Mouse (Mus musculus) G1E (cell line): Measurements from ENCODE around the gene Kank2. TPM values are rescaled to one million over a fixed set of nuclear protein-coding genes. Genes with fewer than 3 reads are reported as not detected.

Experiments used
- ATAC-seq: 2 replicates; pipeline ENCODE4 v1.8.0; 2016; ENCODE audit warnings: mild to moderate bottlenecking; ENCODE audit not compliant: insufficient number of reproducible peaks, poor library complexity, low FRiP score, severe bottlenecking; ENCODE audit errors: extremely low read depth
- DNase-seq: peaks from one replicate; pipeline ENCODE4 v3.0.0; 2012; ENCODE audit warnings: low spot score
- H3K27me3 ChIP-seq: 2 replicates; pipeline ENCODE4 v1.6.1; 2012; ENCODE audit warnings: mild to moderate bottlenecking, low read length, inconsistent platforms; ENCODE audit not compliant: insufficient read depth
- H3K36me3 ChIP-seq: replicated peaks from 2 replicates; pipeline ENCODE3; 2012; ENCODE audit warnings: mild to moderate bottlenecking, inconsistent platforms
- H3K4me1 ChIP-seq: 2 replicates; pipeline ENCODE4 v1.6.1; 2012; ENCODE audit warnings: low read depth, low read length, inconsistent platforms, mixed read lengths; ENCODE audit not compliant: insufficient read depth
- H3K4me3 ChIP-seq: 2 replicates; pipeline ENCODE4 v1.5.1; 2012; ENCODE audit warnings: low read depth, mild to moderate bottlenecking, inconsistent platforms, low read length, moderate library complexity, mixed read lengths
- H3K9me3 ChIP-seq: replicated peaks from 2 replicates; pipeline ENCODE4 v1.6.1; 2012; ENCODE audit warnings: inconsistent platforms
- CTCF ChIP-seq: IDR thresholded peaks from 2 replicates; pipeline ENCODE4 v1.5.1; 2012; ENCODE audit warnings: low read depth, low read length, inconsistent platforms, mixed read lengths
- GATA1 ChIP-seq: IDR thresholded peaks from 2 replicates; pipeline ENCODE4 v1.6.1; 2012; ENCODE audit warnings: borderline replicate concordance, low read length, inconsistent platforms, mixed read lengths
- GATA2 ChIP-seq: IDR thresholded peaks from 2 replicates; pipeline ENCODE4 v1.6.1; 2012; ENCODE audit warnings: low read depth, low read length, inconsistent platforms, borderline replicate concordance
- POLR2AphosphoS5 ChIP-seq: IDR thresholded peaks from 2 replicates; pipeline ENCODE4 v1.6.1; 2012; ENCODE audit warnings: low read depth, low read length, inconsistent platforms; ENCODE audit not compliant: insufficient replicate concordance
- TAL1 ChIP-seq: conservative IDR thresholded peaks from 2 replicates; pipeline ENCODE4 v1.6.1; 2012; ENCODE audit warnings: low read depth, low read length, inconsistent platforms, mixed read lengths
- polyA plus RNA-seq: library from polyadenylated mRNA; stranded (reverse); fragments of >175 nt; gene quantifications from 2 replicates; pipeline ENCODE4 v1.2.3, GENCODE M21; 2012
- total RNA-seq, 2 experiments: library from RNA; stranded (forward) in 1 of 2; stranded (reverse) in 1 of 2; fragments of 200-1000 nt in 1 of 2; fragments of >200 nt in 1 of 2; fragmentation: Nextera tagmentation in 1 of 2; gene quantifications; 2 replicates each; pipeline ENCODE4 v1.2.3; 2014 to 2017

Gene Kank2
- total and polyA plus RNA-seq, 3 experiments: under 0.01 TPM; not detected in 2

DNA sequence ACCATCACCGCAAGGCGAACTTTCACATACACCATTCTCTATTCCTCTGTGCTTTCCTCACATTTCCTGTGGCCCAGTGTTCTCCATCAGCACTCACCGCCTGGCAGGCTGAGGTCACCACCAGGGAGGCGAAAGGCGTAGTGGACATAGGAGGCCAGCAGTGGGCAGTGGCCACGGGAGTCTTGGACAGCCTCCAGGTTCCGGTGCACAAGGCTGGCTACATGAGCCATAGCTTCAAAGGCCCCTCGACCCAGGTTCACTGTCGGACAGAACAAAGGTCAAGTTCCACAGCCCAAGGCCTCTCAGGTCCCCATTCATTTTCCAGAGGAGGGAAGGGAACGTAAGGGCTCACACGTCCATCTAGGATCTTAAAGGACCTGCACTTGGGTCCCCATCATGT, 32.4 kb upstream of the Kank2 start:
- DNase-seq (no peak), ATAC-seq (no peak)
- Histone ChIP-seq H3K4me1 (no peaks in the 10 kb centered on the region; the same call in 1 of the 2 replicates), H3K27me3 (no peaks in the 10 kb centered on the region), H3K36me3 (peaks cover 28% of the 10 kb centered on the region), H3K4me3 (no peak overlapping the region), H3K9me3 (no peaks in the 10 kb centered on the region)
- TF ChIP-seq TAL1 (no peak), CTCF (no peak), GATA1 (no peak), POLR2AphosphoS5 (no peak), GATA2 (no peak)

DNA sequence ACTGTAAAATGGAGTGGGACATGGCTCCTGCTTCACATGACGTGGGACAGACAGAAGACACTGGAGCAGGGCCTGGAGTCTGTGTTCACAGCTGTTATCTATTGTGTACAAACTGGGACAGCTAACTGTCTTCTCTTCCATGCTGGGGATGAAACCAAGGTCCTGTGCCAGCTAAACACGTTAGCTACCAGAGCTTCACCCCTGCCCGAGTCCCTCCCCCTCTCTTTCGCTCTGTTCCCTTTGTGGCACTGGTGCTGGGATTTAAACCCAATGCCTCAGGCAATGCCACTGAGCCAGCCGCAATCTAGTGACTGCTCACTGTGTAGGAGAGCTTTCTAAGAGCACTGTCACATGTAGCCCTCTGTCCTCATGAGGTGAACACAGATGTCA, 31.9 kb upstream of the Kank2 start:
- ATAC-seq (no peak), DNase-seq (no peak)
- Histone ChIP-seq H3K9me3 (no peaks in the 10 kb centered on the region), H3K36me3 (peaks cover 24% of the 10 kb centered on the region), H3K4me3 (no peak overlapping the region), H3K4me1 (peaks cover 2% of the 10 kb centered on the region; the same call in 1 of the 2 replicates), H3K27me3 (no peaks in the 10 kb centered on the region)
- TF ChIP-seq GATA1 (no peak), POLR2AphosphoS5 (no peak), GATA2 (no peak), TAL1 (no peak), CTCF (no peak)

DNA sequence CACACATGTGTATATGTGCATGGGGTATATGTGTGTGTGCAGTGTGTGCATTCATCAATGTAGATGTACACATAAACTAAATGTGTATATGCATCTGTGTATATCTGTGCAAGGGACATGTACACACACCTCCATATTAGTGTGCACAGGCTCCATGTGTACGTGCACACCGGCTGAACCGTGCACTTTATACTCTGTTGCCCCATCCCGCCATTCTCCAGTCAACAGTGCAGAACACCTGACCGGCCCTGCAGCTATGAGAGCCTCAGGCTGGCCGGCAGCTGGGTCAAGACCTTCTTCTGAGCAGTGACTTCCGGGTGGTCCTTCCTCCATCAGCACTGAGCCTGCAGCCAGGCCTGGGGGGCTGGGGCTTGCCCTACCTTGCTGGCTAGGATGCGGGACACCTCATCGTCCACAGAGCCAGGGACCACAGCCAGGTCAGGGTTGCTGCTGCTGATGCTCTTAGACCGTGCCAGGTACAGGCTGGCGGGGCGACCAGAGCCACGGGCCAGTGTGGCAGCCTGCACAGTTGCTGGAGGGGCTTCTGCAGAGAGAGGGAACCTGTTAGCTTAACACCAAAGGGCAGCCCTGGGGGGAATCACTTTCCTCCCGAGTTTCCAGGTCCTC, 31.4 kb upstream of the Kank2 start:
- no peak for ATAC-seq
- Histone ChIP-seq H3K4me3 (no peak overlapping the region), H3K36me3 (peaks cover 19% of the 10 kb centered on the region), H3K9me3 (no peaks in the 10 kb centered on the region), H3K27me3 (no peaks in the 10 kb centered on the region), H3K4me1 (peaks cover 5% of the 10 kb centered on the region; the same call in 1 of the 2 replicates)
- TF ChIP-seq POLR2AphosphoS5: no peak
- no peak for TF ChIP-seq GATA2
- TF ChIP-seq GATA1: no peak
- no peak for TF ChIP-seq CTCF
- TF ChIP-seq TAL1: no peak
- DNase-seq: no peak

DNA sequence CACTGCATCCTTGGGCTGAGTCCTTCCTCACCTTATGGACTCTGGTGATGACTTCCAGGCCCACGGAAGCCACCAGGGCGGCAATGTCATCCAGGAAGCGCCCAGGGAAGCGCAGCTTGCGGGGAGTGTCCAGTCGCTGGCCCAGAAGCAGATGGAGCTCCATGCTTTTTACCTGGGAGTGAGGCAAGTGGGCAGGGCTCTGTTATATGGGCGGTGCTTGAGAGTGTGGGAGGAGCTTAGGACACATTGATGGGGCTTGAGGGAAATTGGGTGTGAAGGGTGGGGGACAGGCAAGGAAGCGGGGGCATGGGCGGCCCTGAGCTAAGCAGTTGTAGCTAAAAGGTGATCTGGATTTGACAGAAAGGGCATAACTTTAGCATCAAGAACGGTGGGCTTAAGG, 25.8 kb upstream of the Kank2 start:
- H3K36me3 ChIP-seq: peaks cover 3% of the 10 kb centered on the region
- peaks cover 7% of the 10 kb centered on the region; the same call in 1 of the 2 replicates for H3K4me1 ChIP-seq
- ATAC-seq (no peak), DNase-seq (no peak)
- no peaks in the 10 kb centered on the region for H3K9me3 ChIP-seq
- H3K4me3 ChIP-seq: no peak overlapping the region
- peaks cover 5% of the 10 kb centered on the region; the same call in 1 of the 2 replicates for H3K27me3 ChIP-seq
- TF ChIP-seq GATA2: no peak
- TF ChIP-seq CTCF: no peak
- TF ChIP-seq GATA1: no peak
- no peak for TF ChIP-seq TAL1
- no peak for TF ChIP-seq POLR2AphosphoS5

DNA sequence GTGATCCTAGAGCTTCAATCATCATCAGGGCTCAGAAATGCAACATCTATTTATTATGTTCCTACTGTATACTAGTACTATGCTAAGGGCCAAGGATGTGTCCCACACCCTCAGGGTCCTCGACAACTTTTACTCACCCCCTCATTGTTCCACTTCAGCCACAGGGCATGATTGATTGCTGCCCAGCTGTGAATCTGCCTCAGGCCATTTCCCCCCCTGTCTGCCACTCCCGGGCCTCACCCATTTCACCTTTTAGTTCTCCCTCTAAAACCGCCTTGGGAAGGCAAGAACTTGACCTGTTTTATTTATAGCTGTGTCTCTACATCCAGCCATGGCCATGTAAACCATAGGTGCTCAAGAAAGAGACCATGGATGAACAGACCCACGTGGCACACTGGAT, 25.4 kb upstream of the Kank2 start:
- no peaks in the 10 kb centered on the region for H3K36me3 ChIP-seq
- TF ChIP-seq CTCF: no peak
- TF ChIP-seq TAL1: no peak
- no peak overlapping the region for H3K4me3 ChIP-seq

DNA sequence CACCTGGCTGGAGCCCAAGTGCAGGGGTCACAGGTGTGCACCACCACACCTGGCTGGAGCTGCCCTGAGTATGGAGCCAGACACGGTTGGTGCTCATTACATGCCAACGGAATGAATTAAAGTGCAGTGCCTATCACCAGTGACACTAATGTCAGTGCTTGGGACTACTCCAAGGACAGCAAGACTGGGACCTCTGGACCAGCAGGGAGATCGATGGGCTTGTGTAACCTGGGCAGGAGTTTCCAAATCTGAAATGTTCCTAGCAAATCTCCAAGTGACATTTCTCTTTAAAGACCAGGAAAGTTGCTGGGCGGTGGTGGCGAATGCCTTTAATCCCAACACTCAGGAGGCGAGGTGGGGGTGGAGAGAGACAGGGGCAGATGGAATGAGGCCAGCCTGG, 24.1 kb upstream of the Kank2 start:
- ATAC-seq: no peak
- H3K27me3 ChIP-seq: peaks cover 7% of the 10 kb centered on the region; the same call in 1 of the 2 replicates

More for the DNA sequence above, 25.4 kb upstream of the Kank2 start:
- Histone ChIP-seq H3K9me3 (no peaks in the 10 kb centered on the region), H3K4me1 (peaks cover 7% of the 10 kb centered on the region; the same call in 1 of the 2 replicates), H3K27me3 (peaks cover 5% of the 10 kb centered on the region; the same call in 1 of the 2 replicates)
- no peak for DNase-seq
- ATAC-seq: no peak

More for the DNA sequence above, 24.1 kb upstream of the Kank2 start:
- Histone ChIP-seq H3K4me3 (no peak overlapping the region), H3K4me1 (peaks cover 7% of the 10 kb centered on the region; the same call in 1 of the 2 replicates), H3K9me3 (no peaks in the 10 kb centered on the region), H3K36me3 (no peaks in the 10 kb centered on the region)
- TF ChIP-seq GATA2 (no peak), GATA1 (no peak), TAL1 (no peak), CTCF (no peak), POLR2AphosphoS5 (no peak)
- DNase-seq: no peak
